Mouse (Mus musculus) limb, embryonic 10.5 days (tissue): ENCODE data around the gene Comtd1. TPM values are rescaled to one million over a fixed set of nuclear protein-coding genes. Genes with fewer than 3 reads are reported as not detected.

ENCODE experiments used
- DNase-seq: peaks from one replicate; pipeline ENCODE4 v3.0.0-alpha.2; 2017; ENCODE audit warnings: low spot score
- H3K27ac ChIP-seq: fragments of 300-500 bp; sonication (generic); 2 replicates; pipeline ENCODE4 v1.5.1; 2016; ENCODE audit warnings: mild to moderate bottlenecking
- H3K27me3 ChIP-seq: fragments of 300-500 bp; sonication (generic); 2 replicates; pipeline ENCODE4 v1.6.1; 2016; ENCODE audit warnings: low read depth, mild to moderate bottlenecking; ENCODE audit not compliant: poor library complexity, severe bottlenecking
- H3K36me3 ChIP-seq: fragments of 300-500 bp; sonication (generic); 2 replicates; pipeline ENCODE4 v1.6.1; 2016; ENCODE audit warnings: mild to moderate bottlenecking, moderate library complexity
- H3K4me1 ChIP-seq: fragments of 300-500 bp; sonication (generic); 2 replicates; pipeline ENCODE4 v1.6.1; 2016
- H3K4me3 ChIP-seq: fragments of 300-500 bp; sonication (generic); 2 replicates; pipeline ENCODE4 v1.5.1; 2016; ENCODE audit warnings: mild to moderate bottlenecking, moderate library complexity
- H3K9me3 ChIP-seq: fragments of 300-500 bp; sonication (generic); replicated peaks from 2 replicates; pipeline ENCODE4 v1.6.1; 2016; ENCODE audit warnings: mild to moderate bottlenecking
- WGBS: fragments of 180-500 bp; shearing (Covaris S2); methylation state at CpG from one replicate; pipeline ENCODE4 v1.1.7; 2016; 5-methylcytosine and 5-hydroxymethylcytosine counted together
- polyA plus RNA-seq: library from polyadenylated mRNA; unstranded; fragments of >200 nt; fragmentation: Nextera tagmentation; extraction: Ambion mirVana; gene quantifications from 2 replicates; pipeline ENCODE4 v1.2.1, GENCODE M21; 2016

The Comtd1 gene
- polyA plus RNA-seq, result 20.9 and 29.8 TPM in 2 replicates

DNA sequence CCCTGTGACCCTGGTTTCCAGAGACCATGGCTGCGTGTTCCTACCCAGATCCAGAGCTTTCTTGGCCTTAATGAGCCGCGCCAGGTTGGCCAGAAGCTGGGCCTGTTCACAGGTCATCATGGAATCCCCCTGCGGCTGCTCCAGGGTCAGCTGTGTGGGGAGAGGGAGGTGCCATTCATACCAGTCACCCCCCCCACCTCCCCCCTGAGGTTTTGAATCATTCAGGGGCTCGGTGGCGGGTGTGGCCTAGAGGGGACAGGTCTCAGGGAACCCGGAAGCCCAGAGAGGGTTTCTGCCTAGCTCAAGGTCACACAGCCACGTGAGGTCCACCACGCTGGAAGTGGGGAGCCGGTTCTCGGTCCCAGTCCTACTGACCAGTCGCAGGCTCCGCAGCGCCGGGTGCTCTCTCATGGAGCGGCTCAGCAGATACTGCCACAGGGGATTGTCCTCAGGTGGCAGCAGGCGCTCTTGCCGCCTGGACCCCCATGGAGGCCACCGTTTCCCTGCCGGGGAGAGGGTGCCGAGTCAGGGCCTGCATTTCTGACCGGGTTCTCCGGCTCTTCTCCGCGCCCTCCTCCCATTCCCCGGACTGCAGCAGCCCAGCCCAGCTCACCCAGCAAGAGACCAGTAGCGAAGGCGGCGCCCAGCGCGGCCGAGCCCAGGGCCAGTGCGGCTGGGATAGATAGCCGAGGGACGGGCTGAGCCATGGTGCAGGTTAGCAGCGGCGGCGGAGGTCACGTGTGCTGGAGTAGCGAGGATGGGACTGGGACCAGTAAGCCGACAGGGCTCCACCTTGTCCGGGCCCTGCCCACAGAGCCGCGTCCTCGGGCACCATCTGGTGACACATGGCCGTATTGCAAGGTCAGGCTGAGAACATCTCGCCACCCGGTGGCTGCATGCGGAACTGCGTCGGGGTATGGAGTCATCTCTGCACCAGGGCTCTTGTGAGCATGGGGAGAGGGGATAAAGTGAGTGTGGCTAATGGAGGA lies at the start of gene Comtd1:
Comtd1 (minus strand) TSS at position 812 of the 989 bp plus-strand sequence.
- Histone ChIP-seq H3K27me3 (peaks cover 26% of the 10 kb centered on the region), H3K36me3 (peaks cover 36% of the 10 kb centered on the region), H3K4me3 (peak within 1 kb of the TSS; percentile 72), H3K4me1 (peaks cover 70% of the 10 kb centered on the region), H3K9me3 (no peaks in the 10 kb centered on the region), H3K27ac (peak within 1 kb of the TSS; percentile 84)
- WGBS, result under 1% methylated on average over 51 of the region's 51 CpGs
- DNase-seq, result peak; percentile 98

DNA sequence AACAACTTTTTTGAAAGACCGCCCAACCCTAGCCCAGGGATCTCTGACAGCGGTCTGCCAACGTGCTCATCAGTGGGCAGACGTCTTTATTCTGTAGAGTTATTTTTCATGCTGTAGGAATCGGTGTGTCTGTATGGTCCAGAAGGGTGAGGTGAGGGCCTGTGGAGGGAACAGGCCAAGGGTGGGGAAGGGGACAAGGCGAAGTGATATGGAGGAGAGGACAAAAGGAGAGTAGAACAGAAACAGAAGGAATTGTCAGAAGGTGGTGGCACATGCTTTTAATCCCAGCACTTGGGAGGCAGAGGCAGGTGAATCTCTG lies 43.5 kb upstream of the Comtd1 start:
- WGBS, result 15% methylated on average over 6 of the region's 6 CpGs
- H3K36me3 ChIP-seq, result no peaks in the 10 kb centered on the region
- DNase-seq, result peak; percentile 65
- peaks cover 21% of the 10 kb centered on the region for H3K27me3 ChIP-seq
- peak overlapping the region; percentile 25; the same call in 1 of the 2 replicates for H3K27ac ChIP-seq
- H3K4me1 ChIP-seq, result peaks cover 29% of the 10 kb centered on the region
- H3K9me3 ChIP-seq, result no peaks in the 10 kb centered on the region
- H3K4me3 ChIP-seq, result no peak overlapping the region

DNA sequence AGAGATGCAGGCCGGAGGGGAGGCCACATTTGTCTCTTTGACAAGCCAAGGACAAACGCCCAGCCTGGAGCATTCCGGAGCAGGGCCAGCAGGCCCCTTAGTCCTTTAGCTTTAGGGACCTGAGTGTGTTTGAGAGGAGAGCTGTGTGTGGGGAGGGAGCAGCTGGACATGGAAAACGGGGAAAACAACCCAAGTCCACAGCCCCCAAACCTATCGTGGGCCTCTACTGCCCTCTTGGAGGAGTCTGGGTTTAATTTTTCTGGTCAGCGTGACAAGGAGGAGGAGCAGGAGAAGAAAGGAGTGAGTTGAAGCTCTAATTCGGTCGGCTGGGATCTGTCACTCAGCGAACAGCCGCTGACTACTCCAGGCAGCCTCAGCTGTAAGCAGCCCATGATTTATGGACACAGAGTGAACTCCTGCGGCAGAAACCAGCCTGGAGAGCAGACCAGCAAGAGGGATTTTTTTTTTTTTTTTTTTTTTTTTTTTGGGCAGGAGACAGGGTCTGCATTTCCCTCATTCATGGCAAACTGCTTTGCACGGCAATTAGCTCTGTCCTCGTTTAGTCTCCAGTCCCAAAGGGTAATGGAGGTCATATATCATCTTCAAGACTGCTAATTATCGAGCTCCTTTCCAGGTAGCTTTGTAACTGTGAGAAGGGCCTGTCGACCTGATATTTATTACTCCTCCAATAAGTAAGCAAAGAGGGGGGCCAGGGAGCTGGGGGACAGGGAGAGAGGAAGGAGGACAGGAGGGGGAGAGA lies 43.0 kb upstream of the Comtd1 start:
- Histone ChIP-seq H3K4me1 (peaks cover 29% of the 10 kb centered on the region), H3K4me3 (peak overlapping the region; percentile 25), H3K36me3 (no peaks in the 10 kb centered on the region), H3K9me3 (no peaks in the 10 kb centered on the region), H3K27ac (peak overlapping the region; percentile 79), H3K27me3 (peaks cover 23% of the 10 kb centered on the region)
- peak; percentile 85 for DNase-seq
- WGBS, result 1% methylated on average over 15 of the region's 15 CpGs

DNA sequence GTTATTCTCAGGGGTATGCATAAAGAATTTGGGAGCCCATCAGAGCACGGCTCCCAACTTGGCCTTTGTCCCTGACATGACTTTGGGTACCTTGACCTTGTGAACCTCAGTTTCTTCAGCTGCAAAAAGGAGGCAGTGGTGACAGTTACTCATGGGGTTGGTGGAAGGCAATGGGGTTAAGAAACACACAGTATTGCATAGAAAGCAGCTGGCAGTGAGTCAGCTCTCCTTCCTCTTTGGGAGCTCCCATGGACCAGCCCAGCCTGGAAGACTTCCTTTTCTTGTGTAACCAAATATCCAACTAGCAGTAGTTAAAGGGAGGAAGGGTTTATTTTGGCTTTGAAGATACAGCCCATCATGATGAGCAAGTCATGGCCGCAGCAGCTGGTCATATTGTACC lies 41.7 kb upstream of the Comtd1 start:
- Histone ChIP-seq H3K9me3 (no peaks in the 10 kb centered on the region), H3K27me3 (peaks cover 23% of the 10 kb centered on the region), H3K4me3 (no peak overlapping the region), H3K27ac (peak overlapping the region; percentile 12; the same call in 1 of the 2 replicates), H3K4me1 (peaks cover 29% of the 10 kb centered on the region), H3K36me3 (no peaks in the 10 kb centered on the region)
- DNase-seq, result peak; percentile 28
- 68% methylated on average over 2 of the region's 2 CpGs for WGBS

DNA sequence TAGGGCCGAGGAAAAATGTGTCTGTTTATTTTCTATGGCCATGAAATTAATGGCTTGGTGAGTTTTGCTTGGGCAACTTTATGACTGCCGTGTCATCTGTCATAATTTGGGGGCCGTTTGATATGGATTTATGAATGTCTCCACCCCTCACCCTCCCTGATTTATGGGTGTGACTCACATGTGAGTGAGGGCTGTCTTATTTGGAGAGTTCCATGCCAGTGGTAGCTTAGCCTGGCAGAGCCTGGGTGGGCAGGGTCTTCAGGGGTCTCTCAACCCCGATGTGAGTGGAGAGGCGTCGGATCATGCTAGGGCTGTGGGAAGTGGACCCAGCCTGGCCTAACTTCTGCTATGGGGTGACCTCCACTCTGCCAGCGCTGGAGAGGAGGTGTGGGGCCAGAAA lies 18.0 kb upstream of the Comtd1 start:
- no peaks in the 10 kb centered on the region for H3K36me3 ChIP-seq
- H3K9me3 ChIP-seq, result no peaks in the 10 kb centered on the region
- peak overlapping the region; percentile 63 for H3K27ac ChIP-seq
- H3K27me3 ChIP-seq, result peaks cover 27% of the 10 kb centered on the region
- H3K4me3 ChIP-seq, result no peak overlapping the region
- peak; percentile 69 for DNase-seq
- peaks cover 28% of the 10 kb centered on the region for H3K4me1 ChIP-seq
- 56% methylated on average over 7 of the region's 7 CpGs for WGBS

DNA sequence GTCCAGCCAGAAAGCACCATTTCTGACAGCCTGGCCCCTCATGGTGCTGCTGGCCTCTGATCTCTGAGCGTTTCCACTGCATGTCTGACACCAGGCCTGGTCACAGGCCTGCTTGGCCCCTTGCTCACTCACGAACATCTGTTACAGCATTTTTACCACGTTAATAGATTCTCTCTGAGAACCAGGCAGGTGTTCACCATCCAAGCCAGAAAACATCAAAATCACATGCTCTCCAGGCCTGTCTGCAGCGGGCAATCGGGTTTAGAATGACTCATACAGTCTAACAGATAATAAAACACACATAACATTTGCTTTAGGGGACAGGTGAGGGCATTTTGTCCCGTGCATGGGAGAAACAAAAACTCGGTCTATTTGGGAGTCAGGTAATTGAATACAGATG lies 17.5 kb upstream of the Comtd1 start:
- peak overlapping the region; percentile 67 for H3K27ac ChIP-seq

DNA sequence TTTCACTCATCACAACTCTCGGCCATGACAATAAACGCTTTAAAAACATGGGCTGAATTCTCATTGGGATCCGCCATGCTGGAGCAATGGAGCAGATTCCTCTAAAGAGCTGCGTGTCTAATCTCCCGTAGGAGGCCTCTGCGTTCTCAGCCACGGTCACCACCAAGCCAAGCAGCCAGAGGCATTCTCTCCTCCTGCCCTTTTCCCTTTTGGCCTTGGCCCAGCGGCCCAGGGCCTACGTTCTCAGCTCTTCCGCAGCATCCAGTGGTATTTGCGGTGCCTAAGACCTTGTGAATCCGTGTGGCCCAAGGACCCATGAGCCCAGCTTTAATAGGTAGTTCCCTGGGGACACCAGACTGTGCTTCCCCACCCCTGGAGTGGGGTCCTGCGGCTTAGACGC lies 8.1 kb upstream of the Comtd1 start:
- Histone ChIP-seq H3K4me3 (no peak overlapping the region), H3K27me3 (peaks cover 43% of the 10 kb centered on the region), H3K9me3 (no peaks in the 10 kb centered on the region), H3K36me3 (no peaks in the 10 kb centered on the region), H3K27ac (peak overlapping the region; percentile 39; the same call in 1 of the 2 replicates), H3K4me1 (peaks cover 58% of the 10 kb centered on the region)
- WGBS, result 86% methylated on average over 14 of the region's 14 CpGs
- DNase-seq, result peak; percentile 29

More for the DNA sequence above, 17.5 kb upstream of the Comtd1 start:
- peak; percentile 83 for DNase-seq
- no peaks in the 10 kb centered on the region for H3K9me3 ChIP-seq
- H3K36me3 ChIP-seq, result no peaks in the 10 kb centered on the region
- H3K27me3 ChIP-seq, result peaks cover 27% of the 10 kb centered on the region
- H3K4me1 ChIP-seq, result peaks cover 28% of the 10 kb centered on the region
- no peak overlapping the region for H3K4me3 ChIP-seq
- WGBS, result 16% methylated on average over 7 of the region's 7 CpGs

DNA sequence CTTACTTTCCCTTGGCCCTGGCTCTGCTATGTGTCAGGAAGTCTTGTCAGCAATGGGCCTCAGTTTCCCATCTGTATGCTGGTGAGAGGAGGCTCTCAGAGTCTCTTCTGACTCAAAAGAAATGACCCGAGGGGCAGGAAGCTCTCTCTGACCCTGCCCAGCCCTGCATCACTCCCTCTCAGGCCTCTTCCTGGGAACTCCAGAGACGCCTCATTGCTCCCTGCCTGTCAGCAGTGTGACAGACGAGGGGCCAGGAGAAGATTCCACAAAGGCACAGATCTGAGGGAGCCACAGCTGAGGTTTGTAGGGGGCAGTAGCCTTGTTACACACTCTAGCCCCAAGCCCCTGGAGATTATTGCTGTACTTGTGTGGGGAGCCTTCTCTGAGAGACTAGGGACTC lies 7.2 kb upstream of the Comtd1 start:
- Histone ChIP-seq H3K27me3 (peaks cover 45% of the 10 kb centered on the region), H3K9me3 (no peaks in the 10 kb centered on the region), H3K36me3 (no peaks in the 10 kb centered on the region), H3K4me3 (no peak overlapping the region), H3K27ac (peak overlapping the region; percentile 62), H3K4me1 (peaks cover 67% of the 10 kb centered on the region)
- WGBS, result 17% methylated on average over 3 of the region's 3 CpGs
- DNase-seq, result peak; percentile 29

DNA sequence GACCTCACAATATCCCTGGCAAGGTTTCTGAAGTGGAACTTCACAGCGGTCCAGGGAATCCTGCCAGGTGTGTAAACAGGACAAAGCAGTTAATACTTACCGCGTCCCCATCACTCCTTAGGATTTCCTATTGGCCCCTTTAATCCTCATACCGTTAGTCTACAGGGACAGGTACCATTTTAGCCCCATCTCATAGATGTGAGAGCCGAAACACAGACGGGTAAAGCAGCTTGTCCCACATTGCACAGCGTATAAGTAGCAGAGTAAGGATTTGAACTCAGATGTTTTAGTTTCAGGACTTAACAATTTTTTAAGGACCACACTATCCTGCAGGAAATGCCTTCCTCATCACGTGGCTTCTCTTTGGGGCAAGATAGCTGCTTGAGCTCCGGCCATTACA lies 5.5 kb upstream of the Comtd1 start:
- H3K4me3 ChIP-seq, result no peak overlapping the region
- no peaks in the 10 kb centered on the region for H3K9me3 ChIP-seq
- DNase-seq, result no peak
- H3K36me3 ChIP-seq, result no peaks in the 10 kb centered on the region
- 85% methylated on average over 9 of the region's 9 CpGs for WGBS
- peaks cover 84% of the 10 kb centered on the region for H3K4me1 ChIP-seq
- peaks cover 55% of the 10 kb centered on the region for H3K27me3 ChIP-seq
- H3K27ac ChIP-seq, result peak overlapping the region; percentile 81

DNA sequence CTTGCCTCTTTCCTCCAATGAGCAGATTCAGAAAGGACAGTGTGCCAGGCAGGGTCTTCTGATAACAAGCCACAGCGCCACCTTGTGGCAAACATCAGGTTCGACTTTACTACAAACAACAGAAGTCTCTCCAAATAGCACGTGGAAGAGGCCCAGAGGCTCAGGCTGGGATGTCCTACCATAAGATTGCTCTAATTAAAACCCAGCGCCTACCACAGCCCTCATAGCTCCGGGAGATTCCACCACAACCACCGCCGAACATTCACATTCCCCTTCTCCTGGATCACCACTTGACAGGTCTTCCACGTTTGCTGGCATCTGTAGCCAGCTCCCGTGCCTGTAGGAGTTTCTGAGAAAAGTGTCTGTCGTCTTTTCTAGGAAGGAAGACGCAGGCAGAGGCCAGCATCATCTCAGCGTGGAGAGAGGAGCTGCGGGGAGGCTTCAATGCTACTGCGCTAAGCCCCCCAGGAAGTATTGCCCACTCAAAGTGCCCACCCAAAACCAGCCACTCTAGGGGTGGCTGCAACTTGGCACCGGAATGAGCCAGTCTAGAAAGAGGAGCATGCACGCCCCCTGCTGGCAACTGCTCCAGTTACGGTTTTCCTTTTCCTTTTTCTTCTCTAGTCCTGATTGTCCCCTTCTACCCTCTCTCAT lies 4.8 kb upstream of the Comtd1 start:
- Histone ChIP-seq H3K36me3 (no peaks in the 10 kb centered on the region), H3K27ac (peak overlapping the region; percentile 81), H3K4me1 (peaks cover 90% of the 10 kb centered on the region), H3K4me3 (peak overlapping the region; percentile 32), H3K9me3 (no peaks in the 10 kb centered on the region), H3K27me3 (peaks cover 56% of the 10 kb centered on the region)
- 10% methylated on average over 17 of the region's 17 CpGs for WGBS
- peak; percentile 87 for DNase-seq

DNA sequence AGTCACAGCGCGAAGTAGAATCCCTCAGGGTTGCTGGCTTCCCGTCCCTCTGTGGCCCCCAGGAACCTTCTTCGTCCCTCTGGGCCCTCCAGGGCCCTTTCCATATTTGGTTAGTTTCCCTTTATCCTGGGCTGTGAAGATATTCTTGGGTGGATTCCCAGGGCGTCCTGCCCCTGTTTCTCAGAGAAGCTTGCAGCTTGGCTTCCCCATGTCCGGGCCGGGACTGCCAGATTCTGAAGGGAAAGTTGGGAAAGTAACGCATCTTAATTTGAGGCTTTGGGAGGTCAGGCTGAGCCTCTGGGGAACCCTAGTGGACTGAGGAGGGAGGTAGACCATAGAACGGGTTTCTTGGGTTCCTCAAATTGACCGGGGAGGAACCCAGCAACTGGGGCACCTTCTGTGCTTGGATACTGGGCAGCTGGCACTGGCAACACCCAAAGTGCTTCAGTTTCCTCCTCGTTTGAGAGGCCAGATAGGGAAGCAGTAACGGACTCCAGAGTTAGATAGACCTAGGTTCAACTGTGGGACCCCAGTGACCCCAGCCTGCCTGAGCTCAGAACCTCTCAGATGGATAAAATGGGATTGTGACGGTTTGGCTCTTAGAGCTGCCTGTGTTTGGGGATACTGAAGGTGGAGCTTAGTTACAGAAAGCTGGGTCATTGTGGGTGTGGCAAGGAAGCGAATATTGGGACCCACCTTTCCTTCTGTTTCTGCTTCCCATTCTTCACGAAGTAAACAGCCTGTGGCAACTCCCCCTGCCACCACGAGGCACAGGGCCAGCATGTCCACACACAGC lies 3.4 kb upstream of the Comtd1 start:
- H3K27me3 ChIP-seq, result peaks cover 50% of the 10 kb centered on the region
- H3K9me3 ChIP-seq, result no peaks in the 10 kb centered on the region
- peaks cover 93% of the 10 kb centered on the region for H3K4me1 ChIP-seq
- H3K27ac ChIP-seq, result peak overlapping the region; percentile 65
- no peaks in the 10 kb centered on the region for H3K36me3 ChIP-seq
- WGBS, result 87% methylated on average over 16 of the region's 16 CpGs
- H3K4me3 ChIP-seq, result no peak overlapping the region
- peak; percentile 29 for DNase-seq
